Comparison of ENCODE assay signal across 6 mouse cellular contexts in genomic region chr12:89848116-89848515, GRCm38 (mm10).
"Had no signal": no experiment of that assay in that cellular context is flagged by ENCODE, and none has a peak within 500 bp of the region (broad histone marks: within the 10 kb centered on the region; RNA-seq: fewer than 3 reads in every experiment).

No protein-coding gene starts in this region.

- DNase-seq: kidney, postnatal 25 days; layer of hippocampus, adult 9-11 months; lung, adult 2 months; lung, postnatal 10 days; lung, postnatal 4 days; thymus, postnatal 14 days had no signal
